Mouse (Mus musculus) adrenal gland, adult (tissue): ENCODE data around the gene Ttc14.

Source experiments
- DNase-seq, 2 experiments: peaks; one replicate each; pipeline ENCODE4 v3.0.0; 2022 to 2023; ENCODE audit warnings: low spot score in 1 of 2; ENCODE audit not compliant: inconsistent age in 2 of 2

Ttc14 gene

GRCm38 (mm10) chr3:33799617-33800512 is at the start of gene Ttc14:
Gene Ttc14 (plus strand): TSS chr3:33799832.
- DNase-seq, result peak; percentile 98 to 99

GRCm38 (mm10) chr3:33790975-33791374 is 8.7 kb upstream of the Ttc14 start:
- DNase-seq, result no peak

GRCm38 (mm10) chr3:33800513-33800820 is 835 bp downstream of the Ttc14 start:
- no peak for DNase-seq

DNA sequence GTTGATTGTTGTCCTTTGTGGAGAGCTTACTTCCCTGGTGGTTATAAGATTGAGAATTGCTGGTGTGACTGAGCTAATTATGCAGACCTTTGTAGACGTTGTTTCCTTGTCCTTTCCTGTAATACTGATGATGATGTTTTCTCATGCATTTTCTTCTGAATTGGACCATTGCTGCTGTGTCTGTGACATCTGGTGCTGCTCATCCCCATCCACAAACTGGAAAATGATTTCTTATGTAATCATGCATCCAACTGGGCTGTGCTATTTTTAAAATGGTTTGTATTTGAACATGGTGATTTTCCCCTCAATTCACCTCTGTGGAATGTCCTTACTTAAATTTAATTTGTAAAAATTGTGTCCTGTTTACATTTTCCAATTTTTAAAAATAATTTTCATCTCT is 7.5 kb downstream of the Ttc14 start:
- no peak for DNase-seq

DNA sequence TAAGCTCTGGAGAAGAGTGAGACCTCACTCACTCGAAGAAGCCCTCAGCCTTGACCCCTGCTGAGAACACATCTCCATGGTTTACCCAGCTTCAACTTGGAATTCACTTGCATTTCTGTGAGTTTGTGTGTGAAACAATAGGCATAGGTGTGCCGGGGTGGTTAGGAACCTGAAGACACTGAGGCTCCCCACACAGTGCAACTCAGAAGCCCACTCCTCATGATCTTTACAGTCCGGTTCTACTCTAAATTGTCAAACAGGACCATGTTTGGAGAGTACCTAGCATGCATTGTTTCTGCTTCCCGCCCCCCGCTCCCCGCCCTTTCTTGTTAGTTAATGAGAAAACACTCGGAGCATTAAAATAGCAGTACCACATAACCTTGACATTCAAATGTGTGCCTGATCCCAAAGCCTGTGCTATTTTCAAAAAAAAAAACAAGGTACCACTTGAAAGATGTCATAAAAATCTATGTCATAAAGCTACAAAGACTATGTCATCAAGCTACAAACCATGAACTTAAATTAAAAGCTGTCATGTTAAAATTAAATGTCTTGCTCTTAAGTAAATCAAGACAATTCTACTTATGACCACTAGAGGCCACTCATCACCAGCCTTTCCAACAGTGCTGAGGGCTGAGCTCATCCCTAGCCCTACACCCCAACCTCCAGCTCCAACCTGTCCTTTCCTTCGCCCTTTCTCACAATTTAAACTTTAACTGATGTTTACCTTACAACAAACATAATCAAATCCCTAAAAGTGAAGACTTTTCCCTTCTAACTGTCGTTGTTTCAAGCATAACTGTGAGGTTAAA is 24.7 kb downstream of the Ttc14 start:
- DNase-seq, result peak; percentile 29 to 76

DNA sequence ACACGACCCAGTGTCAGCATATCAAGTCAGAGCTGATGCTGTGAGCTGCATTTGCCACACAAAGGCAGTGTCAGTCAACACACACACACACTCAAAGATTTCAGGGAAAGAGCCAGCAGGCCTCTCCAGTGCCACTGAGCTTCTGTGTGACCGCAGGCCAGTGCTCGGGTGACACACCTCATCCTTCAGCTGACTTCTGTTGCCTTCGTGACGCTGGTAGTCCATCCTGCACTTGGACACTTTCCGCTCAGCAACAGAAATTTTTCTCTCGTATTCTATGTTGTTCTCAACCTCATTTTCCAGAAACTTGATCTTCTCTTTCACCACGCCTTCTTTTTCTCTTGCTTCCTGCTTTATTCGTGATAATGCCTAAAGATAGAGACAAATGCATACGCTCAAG is 32.7 kb downstream of the Ttc14 start:
- no peak for DNase-seq

DNA sequence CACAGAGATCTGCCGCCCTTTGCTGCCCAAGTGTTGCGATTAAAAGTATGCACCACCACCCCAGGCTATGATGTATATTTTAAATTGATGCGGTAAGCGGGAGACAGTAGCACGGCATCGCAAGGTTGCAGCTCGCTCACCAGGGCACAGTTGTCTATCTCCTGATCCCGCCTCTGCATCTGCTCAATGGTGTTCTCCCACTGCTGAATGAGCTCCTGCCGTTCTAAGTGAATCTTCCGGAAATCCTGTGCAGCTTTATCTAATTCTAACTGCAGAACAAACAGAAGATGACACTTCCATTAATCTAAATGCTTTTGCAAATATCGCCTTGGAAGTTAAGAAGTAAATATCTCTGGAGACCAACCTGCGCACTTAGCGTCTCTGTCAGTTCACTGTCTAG is 36.9 kb downstream of the Ttc14 start:
- no peak for DNase-seq

- no peak for DNase-seq
These were observed 39.2 kb downstream of the Ttc14 start for GRCm38 (mm10) chr3:33838877-33839276.

- DNase-seq, result peak; percentile 76 to 90
These were observed 44.4 kb downstream of the Ttc14 start, which contains the start of gene Ccdc39 for GRCm38 (mm10) chr3:33843801-33844632. Gene Ccdc39 (minus strand): TSS chr3:33844310.

GRCm38 (mm10) chr3:33846639-33847038 is 47.0 kb downstream of the Ttc14 start:
- DNase-seq, result no peak

DNA sequence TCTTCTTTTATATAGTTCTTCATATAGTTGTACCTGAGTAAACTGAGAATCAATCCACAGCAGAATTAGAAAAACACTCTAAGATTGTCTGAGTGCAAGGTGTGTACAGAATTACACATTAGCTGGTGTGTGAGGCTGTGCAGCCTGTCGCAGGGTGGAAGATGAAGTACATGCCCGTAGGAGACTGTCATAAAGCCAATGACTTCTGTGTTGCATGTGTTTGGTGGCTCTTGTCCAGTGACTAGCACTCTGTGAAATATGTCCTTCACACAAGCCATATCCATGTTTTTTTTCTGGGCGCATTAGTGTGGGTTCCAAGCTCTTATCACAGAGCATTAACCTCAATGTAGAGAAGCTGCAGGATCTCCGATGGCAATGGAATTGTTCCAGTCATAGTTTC is 51.2 kb downstream of the Ttc14 start:
- DNase-seq, result no peak

GRCm38 (mm10) chr3:33853062-33853461 is 53.4 kb downstream of the Ttc14 start:
- peak in 1 of 2 experiments; percentile 24 for DNase-seq

GRCm38 (mm10) chr3:33858939-33859338 is 59.3 kb downstream of the Ttc14 start:
- DNase-seq, result no peak

- DNase-seq, result no peak
These were observed 64.4 kb downstream of the Ttc14 start for GRCm38 (mm10) chr3:33864000-33864540.
